Mouse (Mus musculus): ENCODE results near the gene Zdhhc9. TPM values are rescaled to one million over a fixed set of nuclear protein-coding genes. Genes with fewer than 3 reads are reported as not detected.
A peak's percentile ranks its signal among the peaks of the same experiment; 100 is the strongest.

Zdhhc9 gene
- polyA plus RNA-seq, 2 experiments = 5.7 to 44.0 TPM

- no peak within 1 kb of the TSS for H3K4me2 ChIP-seq (replicated peaks; ENCODE audit: low read depth, low read length, severe bottlenecking)
- ATAC-seq (ENCODE audit: low FRiP score, low read depth) (no peak), DNase-seq (ENCODE audit: low spot score) (no peak)
- no peaks in the 10 kb centered on the region for H3K36me3 ChIP-seq (ENCODE audit: control insufficient read depth, insufficient read depth, low read length)
- 80% methylated on average over 4 of the region's 4 CpGs for WGBS
- no peaks in the 10 kb centered on the region for H3K9me3 ChIP-seq (ENCODE audit: control insufficient read depth, low read length)
- H3K4me1 ChIP-seq (ENCODE audit: control insufficient read depth, insufficient read depth, low read length) = no peaks in the 10 kb centered on the region
- no peak for TF ChIP-seq POLR2A (IDR thresholded peaks at IDR 0.05; ENCODE audit: borderline replicate concordance, extremely low read depth, insufficient read depth, insufficient read length)
- no peaks in the 10 kb centered on the region for H3K27me3 ChIP-seq (ENCODE audit: control insufficient read depth, insufficient read depth, low read length)
- H3K9ac ChIP-seq (ENCODE audit: low read depth, low read length, severe bottlenecking) = no peak within 1 kb of the TSS
- H3K27ac ChIP-seq (replicated peaks; ENCODE audit: low read depth, low read length) = no peak within 1 kb of the TSS
- no peak within 1 kb of the TSS for H3K4me3 ChIP-seq (replicated peaks; ENCODE audit: low read length)
Measured at GRCm38 (mm10) chrX:48146262-48146661, 62.4 kb downstream of the Zdhhc9 start, which contains the start of gene Sash3. Gene Sash3 (plus strand): TSS chrX:48146436.

DNA sequence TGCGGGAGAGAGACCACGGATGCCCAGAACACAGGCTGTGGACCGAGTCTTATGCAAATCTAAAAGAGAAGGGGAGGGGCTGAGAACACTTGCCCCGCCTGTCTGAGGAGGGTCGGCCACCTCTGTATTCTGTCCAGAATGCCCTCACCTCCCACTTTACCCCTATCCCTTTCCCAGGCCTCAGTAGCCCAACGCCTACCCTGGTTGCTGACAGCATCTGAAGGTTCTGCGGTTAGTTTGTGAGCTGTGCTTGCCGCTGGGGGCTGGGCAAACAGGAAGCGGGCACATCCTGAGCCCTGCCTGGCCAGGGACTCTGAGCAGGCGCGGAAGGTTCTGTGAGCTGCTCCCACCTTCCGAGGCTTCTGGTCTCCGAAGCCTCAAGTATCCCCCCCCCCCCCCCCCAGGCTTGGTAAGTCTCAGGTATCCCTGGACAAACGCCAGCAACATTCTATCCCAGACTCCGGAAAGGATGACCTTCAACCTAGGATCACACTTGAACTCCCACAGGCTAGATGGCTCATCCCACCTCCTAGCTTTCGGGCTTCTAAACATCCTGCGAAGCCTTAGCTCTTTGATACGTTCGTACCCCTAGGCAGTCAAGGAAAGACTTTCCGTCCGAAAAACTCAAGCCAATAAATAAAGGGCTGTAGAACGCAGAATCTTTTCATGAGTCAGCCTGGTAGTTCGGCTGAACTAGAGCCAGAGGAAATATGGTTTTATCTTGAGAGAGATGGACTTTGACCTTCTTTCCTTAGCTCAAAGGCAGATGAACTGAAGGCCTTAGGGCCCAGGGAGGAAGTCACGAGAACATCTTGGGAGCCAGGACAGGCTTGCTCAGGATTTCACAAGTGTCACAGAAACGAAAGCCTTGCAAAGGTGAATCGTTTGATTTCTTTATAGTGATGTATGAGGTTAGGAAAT lies 65.0 kb downstream of the Zdhhc9 start:
- no peak for TF ChIP-seq POLR2A (IDR thresholded peaks at IDR 0.05; ENCODE audit: borderline replicate concordance, extremely low read depth, insufficient read depth, insufficient read length)
- Histone ChIP-seq H3K27me3 (ENCODE audit: control insufficient read depth, insufficient read depth, low read length) (no peaks in the 10 kb centered on the region), H3K9ac (ENCODE audit: low read depth, low read length, severe bottlenecking) (peak overlapping the region; percentile 28; the same call in 1 of the 2 replicates), H3K36me3 (ENCODE audit: control insufficient read depth, insufficient read depth, low read length) (no peaks in the 10 kb centered on the region), H3K9me3 (ENCODE audit: control insufficient read depth, low read length) (no peaks in the 10 kb centered on the region), H3K27ac (replicated peaks; ENCODE audit: low read depth, low read length) (no peak overlapping the region), H3K4me2 (replicated peaks; ENCODE audit: low read depth, low read length, severe bottlenecking) (peak overlapping the region; percentile 35), H3K4me1 (ENCODE audit: control insufficient read depth, insufficient read depth, low read length) (no peaks in the 10 kb centered on the region), H3K4me3 (replicated peaks; ENCODE audit: low read length) (peak overlapping the region; percentile 13)
- 42% methylated on average over 26 of the region's 26 CpGs for WGBS
- DNase-seq (ENCODE audit: low spot score) (no peak), ATAC-seq (ENCODE audit: low FRiP score, low read depth) (no peak)

DNA sequence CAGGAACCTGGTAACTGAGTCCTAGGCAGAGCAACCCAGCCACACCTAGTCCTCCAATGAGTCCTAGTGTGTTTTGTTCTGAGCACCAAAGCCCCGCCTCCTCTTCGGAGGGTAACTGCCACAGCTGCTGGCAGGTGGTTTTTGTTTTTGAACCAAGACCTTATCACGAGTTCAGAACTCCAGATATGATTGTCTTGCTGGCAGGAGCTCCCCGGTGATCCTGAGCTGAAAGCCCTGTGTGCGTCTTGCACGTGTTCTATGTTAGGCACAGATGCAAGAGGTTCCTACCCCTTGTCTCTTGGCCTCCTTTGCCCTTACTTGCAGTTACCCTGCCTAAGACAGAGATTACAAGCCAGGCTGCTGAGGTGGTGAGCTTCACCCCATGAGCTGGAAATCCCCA lies 67.2 kb downstream of the Zdhhc9 start:
- TF ChIP-seq POLR2A (IDR thresholded peaks at IDR 0.05; ENCODE audit: borderline replicate concordance, extremely low read depth, insufficient read depth, insufficient read length) = no peak
- H3K9ac ChIP-seq (ENCODE audit: low read depth, low read length, severe bottlenecking) = no peak overlapping the region
- H3K27ac ChIP-seq (replicated peaks; ENCODE audit: low read depth, low read length) = no peak overlapping the region
- no peaks in the 10 kb centered on the region for H3K9me3 ChIP-seq (ENCODE audit: control insufficient read depth, low read length)
- DNase-seq (ENCODE audit: low spot score) (no peak), ATAC-seq (ENCODE audit: low FRiP score, low read depth) (no peak)
- no peak overlapping the region for H3K4me2 ChIP-seq (replicated peaks; ENCODE audit: low read depth, low read length, severe bottlenecking)
- H3K4me1 ChIP-seq (ENCODE audit: control insufficient read depth, insufficient read depth, low read length) = no peaks in the 10 kb centered on the region
- H3K4me3 ChIP-seq (replicated peaks; ENCODE audit: low read length) = no peak overlapping the region
- no peaks in the 10 kb centered on the region for H3K36me3 ChIP-seq (ENCODE audit: control insufficient read depth, insufficient read depth, low read length)
- WGBS = 82% methylated on average over 6 of the region's 6 CpGs
- no peaks in the 10 kb centered on the region for H3K27me3 ChIP-seq (ENCODE audit: control insufficient read depth, insufficient read depth, low read length)

DNA sequence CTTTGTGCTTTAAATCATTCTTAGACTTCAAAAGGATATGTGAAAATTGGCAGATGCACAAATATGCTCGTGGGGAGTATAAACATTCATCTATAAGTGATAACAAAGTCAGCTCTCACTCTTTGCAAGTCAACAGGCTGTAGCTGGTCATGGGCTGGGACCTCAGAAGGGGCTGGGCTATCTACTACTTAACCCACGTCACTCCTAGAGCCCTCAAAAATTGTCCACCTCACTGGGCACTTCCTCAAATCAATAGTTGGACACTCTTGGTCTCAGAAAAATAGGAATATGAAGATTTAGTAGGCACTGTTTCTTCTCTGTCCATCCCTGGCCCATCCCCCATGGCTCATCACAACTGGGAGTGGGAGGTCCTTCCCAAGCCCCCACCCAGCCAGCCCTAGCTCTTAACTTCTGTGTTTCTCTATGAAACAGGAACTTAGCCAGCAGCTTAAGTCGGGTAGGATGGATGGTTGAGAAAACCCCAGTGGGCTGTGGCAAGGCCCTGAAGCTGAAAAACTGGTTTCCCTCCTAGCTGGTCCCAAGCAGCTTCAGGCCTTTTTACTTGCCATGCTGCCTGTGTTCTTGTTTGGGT lies 68.3 kb downstream of the Zdhhc9 start:
- no peak for DNase-seq (ENCODE audit: low spot score)

DNA sequence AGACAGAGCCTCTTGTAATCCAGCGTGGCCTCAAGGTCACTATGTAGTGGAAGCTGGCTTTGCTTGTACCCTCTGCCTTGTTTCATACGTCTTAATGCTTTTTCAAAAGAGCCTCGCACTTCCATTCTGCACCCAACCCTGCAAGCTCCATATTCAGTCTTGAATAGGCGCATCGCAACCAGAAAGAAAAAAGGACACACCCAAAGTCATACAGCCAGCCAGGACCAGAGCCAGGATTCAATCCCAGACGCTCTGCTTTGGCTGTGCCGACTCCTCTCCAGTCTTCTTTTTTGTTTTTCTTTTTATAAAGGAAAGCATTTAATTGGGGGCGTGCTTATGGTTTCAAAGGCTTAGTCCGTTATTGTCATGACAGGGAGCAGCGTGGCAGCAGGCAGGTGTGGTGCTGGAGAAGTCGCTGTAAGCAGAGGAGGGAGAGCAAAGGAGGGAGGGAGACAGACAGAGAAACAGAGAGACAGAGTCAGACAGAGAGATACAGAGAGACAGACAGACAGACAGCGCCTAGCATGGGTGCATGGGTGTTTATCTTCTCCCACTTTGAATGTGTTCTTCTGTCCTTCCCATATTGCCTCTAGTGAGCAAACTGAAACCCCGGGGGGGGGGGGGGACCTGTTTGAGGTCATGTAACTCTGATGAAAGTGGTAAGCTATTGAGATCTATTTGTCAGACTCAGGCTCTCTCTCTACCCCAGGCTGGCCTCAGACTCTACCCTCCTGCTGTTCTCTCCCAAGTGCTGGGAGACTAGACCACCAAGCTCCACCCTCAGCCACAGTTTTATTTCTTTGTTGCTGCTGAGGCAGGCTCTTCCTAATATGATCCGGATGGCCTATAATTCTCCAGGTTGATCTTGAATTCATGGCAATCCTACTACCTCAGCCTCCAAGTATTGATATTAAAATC lies 69.1 kb downstream of the Zdhhc9 start:
- ATAC-seq (ENCODE audit: low FRiP score, low read depth) (no peak), DNase-seq (ENCODE audit: low spot score) (no peak)
- Histone ChIP-seq H3K27ac (replicated peaks; ENCODE audit: low read depth, low read length) (no peak overlapping the region), H3K9me3 (ENCODE audit: control insufficient read depth, low read length) (no peaks in the 10 kb centered on the region), H3K27me3 (ENCODE audit: control insufficient read depth, insufficient read depth, low read length) (no peaks in the 10 kb centered on the region), H3K4me1 (ENCODE audit: control insufficient read depth, insufficient read depth, low read length) (no peaks in the 10 kb centered on the region), H3K9ac (ENCODE audit: low read depth, low read length, severe bottlenecking) (no peak overlapping the region), H3K36me3 (ENCODE audit: control insufficient read depth, insufficient read depth, low read length) (no peaks in the 10 kb centered on the region), H3K4me3 (replicated peaks; ENCODE audit: low read length) (no peak overlapping the region), H3K4me2 (replicated peaks; ENCODE audit: low read depth, low read length, severe bottlenecking) (no peak overlapping the region)
- no peak for TF ChIP-seq POLR2A (IDR thresholded peaks at IDR 0.05; ENCODE audit: borderline replicate concordance, extremely low read depth, insufficient read depth, insufficient read length)
- 44% methylated on average over 14 of the region's 14 CpGs for WGBS

More for the DNA sequence above, 68.3 kb downstream of the Zdhhc9 start:
- Histone ChIP-seq H3K27me3 (ENCODE audit: control insufficient read depth, insufficient read depth, low read length) (no peaks in the 10 kb centered on the region), H3K9me3 (ENCODE audit: control insufficient read depth, low read length) (no peaks in the 10 kb centered on the region), H3K27ac (replicated peaks; ENCODE audit: low read depth, low read length) (no peak overlapping the region), H3K4me2 (replicated peaks; ENCODE audit: low read depth, low read length, severe bottlenecking) (no peak overlapping the region), H3K4me3 (replicated peaks; ENCODE audit: low read length) (no peak overlapping the region), H3K36me3 (ENCODE audit: control insufficient read depth, insufficient read depth, low read length) (no peaks in the 10 kb centered on the region), H3K9ac (ENCODE audit: low read depth, low read length, severe bottlenecking) (no peak overlapping the region), H3K4me1 (ENCODE audit: control insufficient read depth, insufficient read depth, low read length) (no peaks in the 10 kb centered on the region)
- ATAC-seq (ENCODE audit: low FRiP score, low read depth) = no peak
- WGBS = 48% methylated on average over 3 of the region's 3 CpGs
- no peak for TF ChIP-seq POLR2A (IDR thresholded peaks at IDR 0.05; ENCODE audit: borderline replicate concordance, extremely low read depth, insufficient read depth, insufficient read length)
